Mouse (Mus musculus) kidney, embryonic 16.5 days (tissue): Measurements from ENCODE around the gene Gm12184. TPM values are rescaled to one million over a fixed set of nuclear protein-coding genes. Genes with fewer than 3 reads are reported as not detected.

ENCODE experiments used
- ATAC-seq: fragments of 200-750 bp; cut with Nextera tagmentation; 2 replicates; pipeline ENCODE4 v1.8.0; 2017; ENCODE audit warnings: moderate TSS enrichment; ENCODE audit not compliant: low FRiP score, low TSS enrichment
- H3K27ac ChIP-seq: fragments of 300-500 bp; sonication (generic); 2 replicates; pipeline ENCODE4 v1.5.1; 2014; ENCODE audit warnings: low read length
- H3K27me3 ChIP-seq: fragments of 300-500 bp; sonication (generic); 2 replicates; pipeline ENCODE4 v1.6.1; 2014; ENCODE audit warnings: low read length, control low read depth, mixed read lengths; ENCODE audit not compliant: insufficient read depth
- H3K36me3 ChIP-seq: fragments of 300-500 bp; sonication (generic); 2 replicates; pipeline ENCODE4 v1.6.1; 2014; ENCODE audit warnings: low read length, control low read depth, mixed read lengths; ENCODE audit not compliant: insufficient read depth
- H3K4me1 ChIP-seq: fragments of 300-500 bp; sonication (generic); 2 replicates; pipeline ENCODE4 v1.6.1; 2014; ENCODE audit warnings: low read length, control low read depth, mixed read lengths; ENCODE audit not compliant: insufficient read depth
- H3K4me2 ChIP-seq: fragments of 300-500 bp; sonication (generic); replicated peaks from 2 replicates; pipeline ENCODE4 v1.6.1; 2014; ENCODE audit warnings: low read depth, low read length
- H3K4me3 ChIP-seq: fragments of 300-500 bp; sonication (generic); 2 replicates; pipeline ENCODE4 v1.5.1; 2014; ENCODE audit warnings: mild to moderate bottlenecking, low read length
- H3K9ac ChIP-seq: fragments of 300-500 bp; sonication (generic); replicated peaks from 2 replicates; pipeline ENCODE4 v1.6.1; 2014; ENCODE audit warnings: low read length
- H3K9me3 ChIP-seq: fragments of 300-500 bp; sonication (generic); 2 replicates; pipeline ENCODE4 v1.6.1; 2016; ENCODE audit warnings: low read length, control low read depth
- WGBS: fragments of 180-500 bp; shearing (Covaris S2); extraction: QIAGEN DNeasy Blood & Tissue Kit; methylation state at CpG from one replicate; pipeline ENCODE4 v1.1.7; 2014; 5-methylcytosine and 5-hydroxymethylcytosine counted together
- polyA plus RNA-seq: library from polyadenylated mRNA; unstranded; fragments of >200 nt; fragmentation: Nextera tagmentation; extraction: Ambion mirVana; gene quantifications from 2 replicates; pipeline ENCODE4 v1.2.1, GENCODE M21; 2015

The Gm12184 gene
- polyA plus RNA-seq, 1 experiment from 2014 or later, result 0.86 TPM

- peak overlapping the region; percentile 87 for H3K4me2 ChIP-seq
- H3K4me1 ChIP-seq, result peaks cover 26% of the 10 kb centered on the region
- peak overlapping the region; percentile 97; the same call in 1 of the 2 replicates for H3K27ac ChIP-seq
- no peak for ATAC-seq
- H3K9me3 ChIP-seq, result no peaks in the 10 kb centered on the region
- WGBS, result under 1% methylated on average over 16 of the region's 16 CpGs
- H3K27me3 ChIP-seq, result no peaks in the 10 kb centered on the region
- no peaks in the 10 kb centered on the region; the same call in 1 of the 2 replicates for H3K36me3 ChIP-seq
- H3K4me3 ChIP-seq, result peak overlapping the region; percentile 83
- H3K9ac ChIP-seq, result peak overlapping the region; percentile 67
Observed at GRCm38 (mm10) chr11:48818346-48818745, 8.1 kb downstream of the Gm12184 start.

GRCm38 (mm10) chr11:48817794-48818193, 8.7 kb downstream of the Gm12184 start:
- WGBS, result 3% methylated on average over 9 of the region's 9 CpGs

GRCm38 (mm10) chr11:48816800-48817665, 9.4 kb downstream of the Gm12184 start, which contains the start of gene Trim41:
Gene Trim41, minus strand, starts transcription at chr11:48817353.
- H3K36me3 ChIP-seq, result peaks cover 12% of the 10 kb centered on the region; the same call in 1 of the 2 replicates
- peak within 1 kb of the TSS; percentile 97 for H3K27ac ChIP-seq
- WGBS, result under 1% methylated on average over 74 of the region's 77 CpGs
- H3K27me3 ChIP-seq, result no peaks in the 10 kb centered on the region
- peak; percentile 96 for ATAC-seq
- H3K4me1 ChIP-seq, result peaks cover 23% of the 10 kb centered on the region
- H3K4me2 ChIP-seq, result peak within 1 kb of the TSS; percentile 89
- H3K9ac ChIP-seq, result peak within 1 kb of the TSS; percentile 91
- no peaks in the 10 kb centered on the region for H3K9me3 ChIP-seq
- H3K4me3 ChIP-seq, result peak within 1 kb of the TSS; percentile 83

More at GRCm38 (mm10) chr11:48817794-48818193, 8.7 kb downstream of the Gm12184 start:
- Histone ChIP-seq H3K36me3 (peaks cover 4% of the 10 kb centered on the region; the same call in 1 of the 2 replicates), H3K27me3 (no peaks in the 10 kb centered on the region), H3K27ac (peak overlapping the region; percentile 97), H3K4me1 (peaks cover 23% of the 10 kb centered on the region), H3K4me2 (peak overlapping the region; percentile 87), H3K4me3 (peak overlapping the region; percentile 83), H3K9ac (peak overlapping the region; percentile 91), H3K9me3 (no peaks in the 10 kb centered on the region)
- no peak for ATAC-seq

- Histone ChIP-seq H3K36me3 (peaks cover 19% of the 10 kb centered on the region), H3K9me3 (no peaks in the 10 kb centered on the region), H3K9ac (peak overlapping the region; percentile 91), H3K27ac (peak overlapping the region; percentile 76), H3K4me2 (peak overlapping the region; percentile 89), H3K27me3 (no peaks in the 10 kb centered on the region), H3K4me1 (peaks cover 23% of the 10 kb centered on the region), H3K4me3 (peak overlapping the region; percentile 83)
- peak; percentile 55 for ATAC-seq
- WGBS, result 1% methylated on average over 21 of the region's 23 CpGs
Observed at GRCm38 (mm10) chr11:48816281-48816781, 10.1 kb downstream of the Gm12184 start.

GRCm38 (mm10) chr11:48815851-48816250, 10.6 kb downstream of the Gm12184 start:
- H3K9me3 ChIP-seq, result no peaks in the 10 kb centered on the region
- no peak for ATAC-seq
- WGBS, result 68% methylated on average over 16 of the region's 16 CpGs
- H3K27me3 ChIP-seq, result no peaks in the 10 kb centered on the region
- H3K4me1 ChIP-seq, result peaks cover 23% of the 10 kb centered on the region
- peak overlapping the region; percentile 89 for H3K4me2 ChIP-seq
- no peak overlapping the region for H3K27ac ChIP-seq
- H3K36me3 ChIP-seq, result peaks cover 22% of the 10 kb centered on the region
- peak overlapping the region; percentile 83 for H3K4me3 ChIP-seq
- H3K9ac ChIP-seq, result peak overlapping the region; percentile 91

GRCm38 (mm10) chr11:48813782-48814181, 12.7 kb downstream of the Gm12184 start:
- Histone ChIP-seq H3K4me1 (peaks cover 23% of the 10 kb centered on the region), H3K36me3 (peaks cover 32% of the 10 kb centered on the region), H3K27me3 (no peaks in the 10 kb centered on the region), H3K9me3 (no peaks in the 10 kb centered on the region), H3K4me3 (no peak overlapping the region), H3K9ac (no peak overlapping the region), H3K4me2 (no peak overlapping the region), H3K27ac (no peak overlapping the region)
- no peak for ATAC-seq

GRCm38 (mm10) chr11:48810142-48810541, 16.3 kb downstream of the Gm12184 start:
- no peak overlapping the region for H3K27ac ChIP-seq
- H3K9ac ChIP-seq, result no peak overlapping the region
- no peak for ATAC-seq
- no peak overlapping the region for H3K4me3 ChIP-seq
- no peak overlapping the region for H3K4me2 ChIP-seq
- H3K27me3 ChIP-seq, result no peaks in the 10 kb centered on the region
- no peaks in the 10 kb centered on the region for H3K9me3 ChIP-seq
- H3K4me1 ChIP-seq, result peaks cover 12% of the 10 kb centered on the region
- peaks cover 66% of the 10 kb centered on the region for H3K36me3 ChIP-seq
- WGBS, result 81% methylated on average over 2 of the region's 2 CpGs

- 34% methylated on average over 4 of the region's 4 CpGs for WGBS
- Histone ChIP-seq H3K4me3 (no peak overlapping the region), H3K9me3 (no peaks in the 10 kb centered on the region), H3K4me1 (peaks cover 4% of the 10 kb centered on the region), H3K9ac (no peak overlapping the region), H3K27me3 (no peaks in the 10 kb centered on the region), H3K27ac (no peak overlapping the region), H3K36me3 (peaks cover 74% of the 10 kb centered on the region), H3K4me2 (no peak overlapping the region)
- no peak for ATAC-seq
Observed at GRCm38 (mm10) chr11:48809434-48809830, 17.0 kb downstream of the Gm12184 start.

GRCm38 (mm10) chr11:48808737-48809433, 17.6 kb downstream of the Gm12184 start:
- Histone ChIP-seq H3K4me1 (no peaks in the 10 kb centered on the region), H3K4me3 (no peak overlapping the region), H3K9me3 (no peaks in the 10 kb centered on the region), H3K36me3 (peaks cover 79% of the 10 kb centered on the region), H3K27ac (no peak overlapping the region), H3K27me3 (no peaks in the 10 kb centered on the region), H3K4me2 (no peak overlapping the region), H3K9ac (no peak overlapping the region)
- 73% methylated on average over 16 of the region's 16 CpGs for WGBS
- no peak for ATAC-seq
